Mouse (Mus musculus) gastrocnemius, adult 18-20 months (tissue): ENCODE results near the gene Aurkb. TPM values are rescaled to one million over a fixed set of nuclear protein-coding genes. Genes with fewer than 3 reads are reported as not detected.
"Not testable (repeated sequence)": the region's sequence is repeated elsewhere in the genome, so short reads cannot be mapped to it uniquely, and the experiment has no call there.

Experiments
- DNase-seq: peaks from one replicate; pipeline ENCODE4 v3.0.0; 2021; ENCODE audit warnings: low spot score
- total RNA-seq, 2 experiments: library from RNA; stranded (reverse); gene quantifications; 2 replicates each; pipeline ENCODE4 v1.2.3; 2021

Gene Aurkb
- total RNA-seq, 2 experiments from 2014 or later, result not detected

DNA sequence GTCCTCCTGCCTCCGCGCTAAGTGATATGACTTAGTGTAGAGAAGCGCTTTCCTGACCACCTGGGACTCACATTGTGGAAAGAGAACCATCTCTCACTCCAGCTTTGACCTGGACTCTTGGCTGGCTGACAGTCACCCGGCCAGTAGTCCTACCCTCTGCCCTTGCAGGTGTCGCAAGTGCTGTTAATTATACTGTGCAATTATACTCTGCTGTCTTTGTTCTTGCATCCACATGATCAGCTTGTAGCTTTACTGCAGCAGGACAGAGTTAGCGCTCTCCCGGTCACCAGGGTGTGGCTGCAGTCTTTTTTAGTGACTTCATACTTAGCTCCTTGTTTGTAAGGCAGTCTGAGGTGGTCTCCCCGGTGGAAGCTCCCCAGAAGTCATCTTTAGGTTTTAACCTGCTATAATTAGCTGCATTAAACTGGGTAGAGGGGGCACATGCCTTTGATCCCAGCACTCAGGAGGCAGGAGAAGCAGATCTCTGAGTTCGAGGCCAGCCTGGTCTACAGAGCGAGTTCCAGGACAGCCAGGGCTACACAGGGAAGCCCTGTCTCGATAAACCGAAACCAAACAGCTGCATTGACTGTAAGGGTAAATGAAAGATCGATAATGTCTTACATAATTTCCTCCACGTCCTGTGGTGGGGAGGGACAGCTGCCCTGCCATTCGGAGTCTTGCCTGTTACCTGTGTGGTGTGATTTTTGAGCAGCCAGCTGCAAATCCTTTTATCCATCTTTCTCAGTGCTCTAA is 34.8 kb downstream of the Aurkb start:
- no peak for DNase-seq

DNA sequence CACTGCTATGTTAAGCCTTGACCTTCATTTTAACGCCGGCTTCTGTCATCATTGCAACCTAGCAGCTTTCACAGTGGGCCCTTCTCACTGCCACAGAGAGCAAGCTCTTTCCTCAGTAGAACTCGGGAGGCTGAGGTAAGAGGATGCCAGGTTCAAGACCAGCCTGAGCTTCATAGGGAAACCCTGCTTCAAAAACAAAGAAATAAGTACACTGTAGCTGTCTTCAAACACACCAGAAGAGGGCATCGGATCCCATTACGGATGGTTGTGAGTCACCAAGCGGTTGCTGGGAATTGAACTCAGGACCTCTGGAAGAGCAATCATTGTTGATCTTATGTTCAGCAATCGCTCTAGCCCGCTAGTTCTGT is 35.4 kb downstream of the Aurkb start:
- DNase-seq, result no peak

DNA sequence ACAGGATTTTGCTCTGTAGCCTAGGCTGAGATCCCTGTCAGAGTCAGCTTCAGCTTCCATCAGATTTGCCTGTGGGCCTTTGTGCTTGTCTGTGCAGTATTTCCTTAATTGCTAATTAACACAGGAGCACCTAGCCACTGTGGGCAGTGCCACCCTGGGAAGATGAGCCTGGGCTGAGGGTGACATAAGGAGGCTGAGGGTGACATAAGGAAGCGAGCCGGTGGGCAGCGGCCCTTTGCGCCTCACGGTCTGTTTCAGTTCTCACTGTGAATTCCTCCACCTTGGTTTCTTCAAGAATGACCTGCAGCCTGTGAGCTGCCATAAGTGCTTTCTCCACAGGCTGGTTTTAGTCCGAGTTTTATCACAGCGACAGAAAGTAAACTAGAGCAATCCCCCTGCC is 36.2 kb downstream of the Aurkb start:
- no peak for DNase-seq

DNA sequence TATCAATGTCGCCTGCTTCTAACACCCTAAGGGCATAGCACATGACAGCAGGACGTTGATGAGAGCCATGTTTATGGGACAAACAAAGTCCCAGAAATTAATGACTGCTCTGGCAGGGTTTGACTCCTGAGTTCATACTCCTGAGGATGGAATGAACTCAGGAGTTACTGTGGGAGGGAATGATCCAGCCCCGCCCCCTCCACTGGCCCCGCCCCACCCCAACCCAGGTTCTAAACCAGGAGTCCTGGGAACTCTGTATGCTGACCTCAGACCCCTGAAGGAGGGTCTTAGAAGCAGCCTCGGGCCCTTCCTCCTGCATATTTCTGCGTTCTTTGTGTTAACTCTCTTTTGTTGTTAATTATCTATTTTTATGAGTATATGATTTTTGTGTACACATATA is 40.2 kb downstream of the Aurkb start:
- no peak for DNase-seq

DNA sequence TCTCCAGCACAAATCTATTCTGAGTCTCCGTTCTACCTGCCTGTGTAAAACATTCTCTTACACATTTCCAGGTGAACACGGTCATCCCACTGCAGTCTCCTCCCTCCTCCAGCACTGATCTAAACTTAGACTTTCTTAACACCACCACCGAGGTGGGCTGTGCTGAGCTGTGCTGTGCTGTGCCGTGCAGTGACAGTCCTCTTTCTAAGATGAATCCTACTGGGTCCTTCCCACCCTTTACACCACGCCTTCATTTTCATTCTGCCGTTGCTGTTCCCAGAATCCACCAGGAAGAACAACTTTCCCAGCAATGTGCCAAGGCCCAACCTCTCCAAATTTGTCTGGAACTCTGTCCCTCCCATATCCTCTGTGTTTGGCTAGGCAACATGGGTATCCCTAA is 40.9 kb downstream of the Aurkb start:
- DNase-seq, result peak; percentile 23

DNA sequence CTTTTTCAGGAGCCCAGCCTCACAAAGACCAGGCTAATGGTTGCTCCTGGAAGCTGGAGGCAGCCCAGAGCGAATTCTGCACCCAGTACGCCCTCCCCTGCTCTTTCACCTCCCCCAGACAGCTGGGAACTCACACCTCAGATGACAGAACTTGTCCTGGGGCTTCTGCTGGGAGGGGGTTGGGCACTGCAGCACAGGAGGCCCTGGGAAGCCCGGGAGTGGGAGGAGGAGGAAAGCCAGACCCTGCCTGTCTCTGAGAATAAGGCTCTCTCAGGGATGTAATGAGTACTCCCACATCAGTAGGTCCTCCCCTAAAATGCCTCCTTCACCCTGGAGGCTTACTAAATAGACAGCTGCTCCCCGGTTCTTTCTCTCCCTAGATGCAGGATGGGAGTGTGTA is 41.6 kb downstream of the Aurkb start:
- DNase-seq, result no peak

DNA sequence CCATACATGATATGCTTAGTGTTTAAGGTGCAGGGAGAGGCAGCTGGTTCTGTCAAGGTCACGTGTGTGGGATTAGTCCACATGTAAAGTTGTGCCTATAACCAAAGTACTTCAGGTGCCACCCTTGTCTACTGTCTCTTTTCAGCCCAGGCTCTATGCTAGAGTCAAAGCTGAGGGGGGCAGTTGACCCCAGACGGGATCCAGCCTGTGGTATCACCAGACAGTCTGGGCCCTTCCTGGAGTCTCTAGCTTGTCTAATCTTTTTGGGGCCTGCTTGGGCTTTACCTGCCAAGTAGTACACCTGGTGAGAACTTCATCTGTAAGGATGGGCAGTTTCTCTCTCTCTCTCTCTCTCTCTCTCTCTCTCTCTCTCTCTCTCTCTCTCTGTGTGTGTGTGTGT is 42.1 kb downstream of the Aurkb start:
- DNase-seq, result no peak

DNA sequence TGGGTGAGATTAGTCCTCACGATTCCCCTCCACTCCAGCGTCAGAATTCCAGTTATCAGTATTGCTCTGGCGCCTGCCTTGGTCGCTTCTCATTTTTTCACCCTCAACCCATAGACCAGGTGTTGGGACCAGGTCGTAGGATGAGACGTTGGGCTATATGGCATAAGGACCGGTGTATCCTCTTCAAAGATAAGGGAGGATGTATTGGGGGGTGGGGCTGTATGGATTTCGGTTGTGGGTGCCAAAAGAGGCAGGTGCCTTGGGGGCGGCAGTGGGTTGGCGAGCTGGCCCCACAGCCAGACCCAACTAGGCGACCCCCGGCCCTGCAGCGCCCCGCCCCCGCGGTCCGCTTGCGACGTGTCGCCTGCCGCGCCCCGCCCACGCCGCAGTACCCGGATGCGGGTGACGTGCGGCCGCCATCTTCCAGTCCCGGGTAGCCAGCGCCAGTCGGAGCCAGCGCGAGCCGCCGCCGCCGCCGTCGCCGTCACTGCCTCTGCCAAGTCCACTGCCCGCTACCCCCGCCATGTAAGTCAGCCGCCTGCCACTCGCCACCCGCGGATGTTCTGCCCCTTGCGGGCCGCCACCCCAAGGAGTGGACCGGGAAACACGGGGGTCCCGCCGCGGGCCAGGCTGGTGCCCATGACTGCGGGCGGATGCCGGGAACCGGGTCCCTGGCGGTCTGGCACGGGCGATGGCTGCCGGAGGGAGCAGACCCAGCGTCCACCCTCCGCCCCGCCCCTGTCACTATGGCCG is 42.8 kb downstream of the Aurkb start, which contains the start of gene Vamp2:
TSS of gene Vamp2 (plus strand) at position 388 of the 753 bp plus-strand sequence.
- DNase-seq, result peak; percentile 89

DNA sequence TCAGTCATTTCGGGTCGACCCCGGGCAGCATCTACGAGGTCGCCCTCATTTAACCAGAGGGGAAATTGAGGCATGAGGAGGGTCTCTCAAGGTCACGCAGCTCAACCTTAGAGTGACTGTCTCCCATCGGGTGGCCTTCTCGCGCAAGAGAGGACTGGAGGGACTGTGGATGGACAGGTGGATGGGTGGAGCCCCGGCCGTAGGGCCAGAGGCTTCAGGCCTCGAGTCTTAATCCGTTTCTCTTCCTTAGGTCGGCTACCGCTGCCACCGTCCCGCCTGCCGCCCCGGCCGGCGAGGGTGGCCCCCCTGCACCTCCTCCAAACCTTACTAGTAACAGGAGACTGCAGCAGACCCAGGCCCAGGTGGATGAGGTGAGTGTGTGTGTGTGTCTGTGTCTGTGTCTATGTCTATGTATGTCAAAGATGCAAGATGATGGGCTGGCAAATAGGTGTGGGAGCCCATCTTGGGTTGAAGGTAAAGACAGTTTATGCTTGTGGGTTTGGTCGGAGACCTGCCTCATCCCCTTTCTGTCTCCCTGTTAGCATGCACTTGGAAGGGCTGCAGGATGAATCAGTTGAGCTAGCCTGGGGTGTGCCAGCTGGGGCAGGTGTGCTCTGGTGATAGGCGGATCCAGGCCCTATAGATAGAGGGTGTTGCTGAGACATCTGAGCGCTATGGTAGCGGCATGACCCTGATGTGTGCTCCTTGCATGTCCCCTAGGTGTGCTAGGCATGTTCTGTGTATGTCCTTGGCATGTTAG is 43.6 kb downstream of the Aurkb start:
- DNase-seq, result peak; percentile 3

DNA sequence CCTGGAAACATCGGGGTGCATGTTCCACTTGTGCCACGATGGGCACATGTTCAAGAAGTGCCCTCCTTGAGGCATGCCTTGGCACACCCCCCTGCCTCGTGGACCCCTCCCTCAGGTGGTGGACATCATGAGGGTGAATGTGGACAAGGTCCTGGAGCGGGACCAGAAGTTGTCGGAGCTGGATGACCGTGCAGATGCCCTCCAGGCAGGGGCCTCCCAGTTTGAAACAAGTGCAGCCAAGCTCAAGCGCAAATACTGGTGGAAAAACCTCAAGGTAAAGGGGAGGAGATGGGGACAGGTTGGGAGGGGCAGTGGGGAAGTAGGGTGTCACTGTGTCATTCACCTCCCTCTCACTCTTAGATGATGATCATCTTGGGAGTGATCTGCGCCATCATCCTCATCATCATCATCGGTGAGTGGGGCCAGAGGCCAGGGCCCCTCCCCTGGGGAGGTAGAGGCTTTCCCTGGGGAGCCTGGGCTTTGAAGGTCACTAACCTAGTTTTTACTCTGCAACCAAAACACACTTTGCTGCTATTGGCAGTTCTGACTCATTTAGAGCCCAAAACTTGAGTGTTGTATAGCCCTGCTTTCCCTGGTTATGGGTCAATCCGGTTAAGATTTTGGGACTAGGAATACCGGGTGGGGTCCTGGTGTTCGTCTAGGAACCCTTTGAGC is 44.3 kb downstream of the Aurkb start:
- DNase-seq, result no peak

DNA sequence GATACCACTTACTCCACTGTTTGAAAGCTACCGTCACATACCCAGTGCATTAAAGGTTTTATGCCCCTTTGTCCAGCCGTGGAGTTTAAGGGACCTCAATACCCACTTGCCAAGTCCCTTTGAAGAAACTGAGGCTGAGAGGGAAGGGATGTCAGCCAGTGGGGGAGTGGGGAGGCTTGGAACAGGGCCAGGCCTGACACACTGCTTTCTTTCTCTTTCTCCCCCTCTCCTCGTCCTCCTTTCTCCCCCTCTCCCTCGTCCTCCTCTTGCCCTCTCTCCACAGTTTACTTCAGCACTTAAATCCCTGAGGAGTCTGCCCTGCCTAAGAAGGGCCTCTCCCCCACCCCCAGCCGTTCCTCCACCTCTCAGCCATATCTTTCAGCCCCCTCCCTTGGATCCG is 44.9 kb downstream of the Aurkb start:
- no peak for DNase-seq

DNA sequence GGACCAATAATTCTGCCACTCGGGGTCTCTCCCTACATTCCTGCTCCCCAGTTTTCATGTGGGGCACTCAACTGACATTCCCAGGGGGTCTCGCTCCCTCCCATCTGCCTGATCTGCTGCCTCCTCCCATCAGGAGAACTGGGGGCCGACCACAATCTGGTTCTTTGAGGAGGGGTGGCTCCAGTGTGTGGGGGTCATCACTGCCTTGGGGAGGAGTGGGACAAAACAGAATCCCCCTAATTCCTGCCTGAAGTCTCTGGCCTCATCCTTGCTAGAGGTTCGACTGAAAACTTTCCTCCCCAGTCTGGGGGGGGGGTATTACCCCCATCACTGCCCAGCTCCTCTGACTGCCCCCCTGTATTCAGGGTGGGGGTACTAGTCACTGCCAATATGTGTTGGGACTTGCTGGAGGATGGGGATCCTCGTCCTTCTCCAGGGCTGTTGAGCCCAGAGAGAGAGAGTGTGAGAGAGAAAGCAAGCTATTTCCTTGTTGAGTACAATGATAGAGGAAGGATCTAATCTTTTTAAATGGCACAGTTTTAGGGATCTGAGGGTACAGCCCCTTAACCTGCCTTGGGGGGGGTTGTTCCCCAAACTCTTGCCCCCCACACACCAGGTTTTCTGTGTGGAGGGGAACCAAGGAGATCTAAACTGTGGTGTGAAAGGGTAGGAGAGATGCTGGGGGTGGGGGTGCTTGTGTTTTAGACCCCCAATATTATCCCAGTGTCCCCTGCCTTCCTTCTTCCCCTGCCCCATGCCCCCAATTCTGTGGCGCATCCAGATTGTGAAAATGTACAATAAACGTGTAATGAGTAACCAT is 46.3 kb downstream of the Aurkb start:
- no peak for DNase-seq

DNA sequence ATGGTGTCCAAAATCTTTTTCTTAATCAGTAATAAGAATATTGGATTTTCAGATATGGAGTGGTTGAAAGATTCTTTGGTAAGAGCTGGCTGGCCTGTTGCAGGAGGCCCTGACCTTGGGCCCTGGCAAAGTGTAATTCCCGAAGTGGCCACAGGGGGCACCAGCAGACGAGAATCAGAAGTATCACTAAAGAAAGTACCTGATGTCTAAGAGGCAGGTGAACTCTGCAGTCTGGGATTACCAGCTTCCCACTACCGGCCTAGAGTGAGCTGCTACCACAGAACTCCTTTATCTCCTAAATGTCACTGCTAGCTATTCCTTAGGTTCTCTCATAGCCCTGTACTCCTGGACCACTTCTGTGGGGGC is 46.9 kb downstream of the Aurkb start:
- peak; percentile 92 for DNase-seq

DNA sequence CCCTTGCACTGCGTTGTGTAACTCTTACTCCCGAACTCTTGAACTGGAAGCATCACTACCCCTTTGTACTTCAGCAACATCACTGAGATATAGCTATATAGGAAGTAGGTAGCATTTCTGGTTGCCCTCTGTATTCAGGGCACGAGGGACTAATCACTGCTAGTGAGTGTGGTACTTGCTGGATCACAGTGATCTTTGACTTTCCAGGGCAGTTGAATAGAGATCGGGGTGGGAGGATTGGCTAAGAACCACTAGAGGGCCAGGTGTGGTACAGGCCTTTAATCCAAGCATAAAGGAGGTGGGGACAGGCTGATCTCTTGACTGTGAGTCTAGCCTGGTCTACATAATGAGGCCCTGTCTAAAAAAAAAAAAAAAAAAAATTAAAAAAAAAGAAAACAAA is 47.4 kb downstream of the Aurkb start:
- no peak for DNase-seq

DNA sequence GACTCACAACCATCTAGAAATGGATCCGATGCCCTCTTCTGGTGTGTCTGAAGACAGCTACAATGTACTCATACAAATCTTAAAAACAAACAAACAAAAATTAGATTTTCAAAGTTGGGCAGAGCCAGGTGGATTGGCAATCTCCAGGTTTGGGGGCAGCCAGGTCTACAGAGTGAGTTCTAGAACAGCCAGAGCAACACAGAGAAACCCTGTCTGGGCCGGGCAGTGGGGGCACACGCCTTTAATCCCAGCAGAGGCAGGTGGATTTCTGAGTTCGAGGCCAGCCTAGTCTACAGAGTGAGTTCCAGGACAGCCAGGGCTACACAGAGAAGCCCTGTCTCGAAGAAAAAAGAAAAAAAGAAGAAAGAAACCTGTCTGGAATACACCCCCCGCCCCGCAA is 48.4 kb downstream of the Aurkb start:
- not testable (repeated sequence) for DNase-seq

DNA sequence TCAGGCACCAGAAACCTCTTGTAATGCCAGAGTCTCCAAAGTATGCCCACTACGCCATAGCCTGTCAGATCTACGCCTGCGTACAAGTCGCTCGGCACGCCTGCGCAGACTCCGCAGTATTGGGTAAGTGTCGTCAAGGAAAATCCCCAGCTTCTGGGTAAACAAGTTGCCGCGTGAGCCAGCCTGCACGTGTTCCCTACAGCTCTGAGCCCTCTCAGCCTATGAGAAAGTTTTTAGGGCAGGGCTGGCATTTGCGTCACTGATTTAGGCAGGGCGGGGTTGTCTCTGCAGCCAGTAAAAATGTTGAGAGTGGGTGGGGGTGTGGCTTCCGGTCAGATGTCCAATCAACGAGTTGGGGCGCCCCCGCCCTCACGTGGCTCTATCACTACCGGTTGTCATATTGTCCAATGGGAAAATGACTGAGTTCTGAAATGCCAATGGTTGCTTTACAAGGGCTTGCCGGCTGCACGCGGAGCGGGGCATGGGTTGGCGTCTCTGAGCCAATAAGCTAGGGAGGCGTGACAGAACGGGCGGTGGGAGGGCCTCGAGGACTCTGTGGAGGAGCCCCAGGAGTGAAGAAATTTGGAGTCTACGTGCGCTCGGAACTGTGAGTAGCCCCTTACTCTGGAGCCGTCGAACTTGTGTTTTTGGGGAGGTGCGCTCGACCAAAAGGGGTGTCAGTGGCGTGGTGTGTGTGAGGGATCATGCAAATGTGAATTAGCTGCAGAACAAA is 49.4 kb downstream of the Aurkb start, which contains the start of gene Per1:
TSS of gene Per1 (plus strand) at position 521 of the 733 bp plus-strand sequence.
- DNase-seq, result peak; percentile 100

DNA sequence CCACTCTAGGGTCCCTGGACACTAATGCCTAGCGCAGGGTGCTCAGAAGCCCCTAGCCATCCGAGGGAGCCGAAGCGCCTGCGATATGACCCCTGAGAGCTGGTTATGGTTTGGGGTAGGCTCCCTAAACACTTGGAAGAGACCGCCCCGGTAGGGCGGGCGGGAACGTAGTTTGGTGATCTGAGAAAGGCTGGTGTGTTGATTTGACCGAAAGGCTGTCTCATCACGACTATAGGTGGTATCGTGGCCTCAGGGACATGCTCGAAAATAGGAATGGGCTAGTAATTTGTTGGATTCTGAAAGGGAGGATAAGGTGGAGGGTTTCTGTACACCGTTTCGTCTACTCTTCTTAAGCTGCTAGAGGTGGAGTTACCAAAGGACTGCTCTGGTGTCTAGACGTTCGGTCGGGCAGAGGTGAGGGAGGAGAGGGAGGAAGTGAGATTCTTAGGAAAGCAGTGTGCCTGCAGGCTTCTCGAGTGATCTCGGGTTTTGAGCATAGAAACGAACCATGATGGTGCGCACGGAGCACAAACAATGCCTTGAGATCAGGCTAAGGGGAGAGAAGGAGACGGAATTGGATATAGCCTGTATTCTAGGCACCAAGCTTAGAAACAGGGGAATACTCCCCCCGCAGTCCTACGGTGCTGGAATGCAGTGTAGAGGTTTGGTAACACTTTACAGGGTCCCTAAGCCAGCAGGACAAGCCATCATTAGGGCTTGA is 50.2 kb downstream of the Aurkb start:
- DNase-seq, result no peak

DNA sequence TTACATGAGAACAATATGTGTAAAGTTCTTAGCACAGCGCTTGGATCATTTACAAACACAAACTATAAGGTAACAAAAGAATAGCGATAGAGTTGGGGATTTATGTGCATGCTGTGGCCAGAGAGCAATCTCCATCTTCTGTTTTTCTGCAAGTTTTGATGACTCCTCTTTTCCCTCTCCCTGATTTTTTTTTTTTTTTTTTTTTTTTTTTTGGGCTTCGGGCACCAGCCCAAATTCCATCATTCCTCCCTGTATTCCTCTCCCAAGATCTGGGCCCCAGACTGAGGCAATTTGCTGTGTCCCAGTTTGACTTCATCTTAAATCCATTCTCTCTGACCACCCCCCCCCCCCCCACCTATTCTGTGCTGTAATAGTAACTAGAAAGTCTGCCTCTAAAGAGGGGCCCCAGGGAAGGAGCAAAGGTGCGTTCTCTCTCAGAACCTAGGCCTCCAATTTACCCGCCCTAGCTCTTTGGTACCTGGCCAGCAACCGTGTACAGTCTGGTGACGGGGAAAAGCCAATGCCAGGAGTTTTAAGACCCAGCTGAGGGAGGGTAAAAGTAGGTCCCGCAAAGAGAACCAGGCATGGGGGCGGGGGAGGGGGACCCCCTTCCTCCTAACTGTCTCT is 51.0 kb downstream of the Aurkb start:
- DNase-seq, result no peak
